Mouse (Mus musculus) gastrocnemius, adult 2 months (tissue): Measurements from ENCODE around the gene Col15a1. TPM values are rescaled to one million over a fixed set of nuclear protein-coding genes. Genes with fewer than 3 reads are reported as not detected.
A peak's percentile ranks its signal among the peaks of the same experiment; 100 is the strongest.

ENCODE experiments used
- DNase-seq: peaks from one replicate; pipeline ENCODE4 v3.0.0; 2022
- H3K27ac ChIP-seq: fragments of 200-600 bp; 2 replicates; pipeline ENCODE4 v1.8.1; 2022; ENCODE audit warnings: mild to moderate bottlenecking
- H3K4me3 ChIP-seq: fragments of 200-600 bp; 2 replicates; pipeline ENCODE4 v1.8.1; 2022; ENCODE audit warnings: mild to moderate bottlenecking, moderate library complexity
- CTCF ChIP-seq: fragments of 200-600 bp; IDR thresholded peaks from 2 replicates; pipeline ENCODE4 v1.8.1; 2022; ENCODE audit warnings: antibody characterized with exemption, mild to moderate bottlenecking, moderate library complexity
- intact Hi-C: fragments of 180-260 bp; cut with DNase I; formaldehyde crosslinking; loops from one replicate; pipeline ENCODE4 v1.15.1; 2025
- total RNA-seq, 2 experiments: library from RNA; stranded (reverse); gene quantifications; 2 replicates each; pipeline ENCODE4 v1.2.3; 2021

The Col15a1 gene
- total RNA-seq, 2 experiments from 2014 or later: 19.5 to 37.8 TPM

DNA sequence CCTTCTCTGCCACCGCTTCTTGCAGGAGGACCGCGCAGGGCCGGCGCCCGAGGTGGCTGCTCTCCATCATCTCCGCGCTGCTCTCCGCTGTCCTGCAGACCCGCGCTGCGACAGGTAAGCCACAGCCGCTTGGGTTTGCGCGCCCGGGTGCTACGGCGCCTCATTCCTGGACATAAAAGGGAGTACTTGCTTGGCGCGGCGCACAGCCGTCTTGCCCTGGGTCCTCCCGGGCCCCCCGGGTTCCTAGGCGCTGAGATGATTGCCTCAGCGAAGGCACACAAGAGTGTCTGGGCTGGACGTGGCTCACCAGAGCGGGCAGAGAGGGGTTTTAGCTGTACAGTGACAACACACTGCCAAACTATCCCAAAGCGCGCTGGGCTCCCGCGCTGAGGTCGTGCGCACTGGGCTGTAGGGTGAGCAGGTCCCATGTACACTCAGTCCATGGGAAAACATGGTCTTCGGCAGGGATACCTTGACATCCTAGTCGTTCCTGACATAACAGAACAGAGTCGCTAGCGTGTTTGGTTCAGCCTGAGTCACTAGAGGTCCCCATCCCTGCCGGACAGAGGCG, 545 bp downstream of the Col15a1 start:
- intact Hi-C loops: no loop called here
- peak; percentile 37 for DNase-seq
- Histone ChIP-seq H3K27ac (peak overlapping the region; percentile 84), H3K4me3 (peak overlapping the region; percentile 80)
- TF ChIP-seq CTCF: peak; percentile 24; the same call in 1 of the 2 replicates

DNA sequence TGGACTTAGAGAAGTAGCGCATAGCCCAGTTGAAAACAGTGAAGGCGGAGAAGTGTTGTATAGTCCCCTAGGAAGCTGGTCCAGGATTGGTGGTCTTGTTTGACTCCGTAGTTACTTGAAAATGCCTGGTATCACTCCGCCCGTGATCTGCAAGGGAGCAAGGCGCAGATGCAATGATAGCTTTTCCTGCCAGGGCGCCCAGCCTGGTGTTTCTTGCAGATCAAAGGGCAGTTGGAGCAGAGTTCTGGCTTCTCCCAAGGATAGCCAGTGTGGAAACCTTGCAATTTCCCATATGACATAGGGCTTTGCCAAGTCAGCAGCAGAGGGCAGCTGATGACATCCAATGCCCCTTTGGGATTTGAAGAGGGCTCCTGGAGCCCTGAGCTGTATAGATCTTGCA, 1.5 kb downstream of the Col15a1 start:
- Histone ChIP-seq H3K27ac (peak overlapping the region; percentile 84), H3K4me3 (peak overlapping the region; percentile 80)
- intact Hi-C loops: no loop called here
- TF ChIP-seq CTCF: no peak
- no peak for DNase-seq

- H3K4me3 ChIP-seq: no peak overlapping the region
- no peak for DNase-seq
- intact Hi-C loops: no loop called here
- no peak for TF ChIP-seq CTCF
- no peak overlapping the region; the same call in 1 of the 2 replicates for H3K27ac ChIP-seq
Measured at GRCm38 (mm10) chr4:47218828-47219227, 10.9 kb downstream of the Col15a1 start.

DNA sequence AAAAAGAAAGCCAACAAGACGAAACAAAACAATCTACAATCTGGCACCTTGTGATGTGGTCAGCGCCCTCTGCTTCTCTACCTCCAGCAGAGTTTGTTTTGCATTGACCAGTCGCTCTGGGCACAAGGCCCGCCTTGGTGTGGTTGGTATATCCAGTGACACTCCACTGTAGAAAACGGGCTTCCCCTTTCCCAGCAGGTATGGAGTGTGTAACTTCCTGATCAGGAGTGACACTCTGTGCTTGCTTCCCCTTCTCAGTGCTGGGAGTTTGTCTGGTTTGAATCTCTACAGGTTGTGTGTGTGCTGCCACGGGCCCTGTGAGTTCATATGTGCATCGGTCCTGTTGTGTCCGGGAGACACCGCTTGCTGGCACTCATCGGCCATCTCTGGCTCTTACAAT, 11.4 kb downstream of the Col15a1 start:
- no peak for TF ChIP-seq CTCF
- DNase-seq: no peak
- intact Hi-C loops: no loop called here
- H3K4me3 ChIP-seq: no peak overlapping the region
- H3K27ac ChIP-seq: peak overlapping the region; percentile 2

DNA sequence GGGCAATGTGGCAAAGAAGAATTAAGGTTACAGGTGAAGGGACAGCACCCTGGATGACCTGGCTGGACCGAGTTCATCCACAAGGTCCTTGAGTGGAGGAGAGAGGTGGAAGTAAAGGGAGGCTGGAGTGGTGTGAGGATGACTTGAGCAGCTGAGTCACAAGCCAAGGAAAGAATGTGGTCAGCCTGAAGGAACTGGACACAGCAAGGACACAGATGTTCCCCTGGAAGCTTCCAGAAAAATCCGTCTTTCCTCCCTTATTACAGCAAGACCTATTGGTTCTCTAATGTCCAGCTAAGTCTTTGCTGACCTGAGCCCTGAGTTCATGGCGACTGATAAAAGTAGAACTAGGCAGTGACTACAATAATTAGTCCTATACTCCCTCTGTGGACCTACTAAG, 12.6 kb downstream of the Col15a1 start:
- peak overlapping the region; percentile 71 for H3K27ac ChIP-seq
- H3K4me3 ChIP-seq: no peak overlapping the region
- intact Hi-C loops: no loop called here
- TF ChIP-seq CTCF: no peak
- DNase-seq: no peak

DNA sequence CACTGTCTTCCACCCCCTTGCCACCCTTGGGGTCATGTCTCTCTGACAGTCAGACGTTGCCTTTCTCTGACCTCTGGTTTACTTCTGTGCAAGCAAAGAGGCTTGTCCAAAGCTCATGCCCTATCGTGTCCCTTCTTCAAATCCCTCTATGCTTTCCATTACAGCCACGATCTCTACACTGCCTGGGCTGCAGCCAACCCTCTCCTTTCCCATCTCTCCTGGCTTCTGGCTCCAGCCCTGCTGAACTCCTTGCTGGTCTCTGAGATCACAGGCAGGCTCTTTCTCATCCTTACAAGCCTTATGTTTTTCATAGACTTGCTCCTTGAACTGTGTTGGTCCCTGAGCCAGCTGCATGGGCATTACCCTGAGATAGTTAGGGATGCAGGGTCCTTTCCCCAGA, 14.2 kb downstream of the Col15a1 start:
- peak overlapping the region; percentile 61 for H3K27ac ChIP-seq

DNA sequence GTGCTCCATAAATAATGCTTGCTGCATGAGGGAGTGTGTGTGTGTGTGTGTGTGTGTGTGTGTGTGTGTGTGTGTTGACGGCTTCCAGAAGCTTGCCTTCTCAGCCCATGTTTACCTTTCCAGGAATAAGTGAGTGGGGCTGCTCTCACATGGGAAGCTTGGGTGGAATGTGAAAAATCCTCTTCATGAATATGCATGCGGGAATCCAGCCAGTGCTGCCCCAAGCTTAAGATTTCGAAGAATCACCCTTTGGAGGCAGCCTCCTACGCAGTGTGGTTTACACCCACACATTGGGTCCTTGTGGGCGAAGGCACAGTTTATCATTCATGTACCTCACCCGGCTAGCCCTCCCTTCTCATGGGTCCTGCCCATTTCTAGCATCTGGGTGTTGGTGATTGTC, 18.0 kb downstream of the Col15a1 start:
- intact Hi-C loops: no loop called here
- peak overlapping the region; percentile 51; the same call in 1 of the 2 replicates for H3K27ac ChIP-seq
- no peak for TF ChIP-seq CTCF
- no peak for DNase-seq
- H3K4me3 ChIP-seq: no peak overlapping the region

More for the DNA sequence above, 14.2 kb downstream of the Col15a1 start:
- DNase-seq: no peak
- H3K4me3 ChIP-seq: no peak overlapping the region
- no peak for TF ChIP-seq CTCF
- intact Hi-C loops: no loop called here

- TF ChIP-seq CTCF: no peak
- H3K4me3 ChIP-seq: no peak overlapping the region
- no peak for DNase-seq
- intact Hi-C loops: no loop called here
- peak overlapping the region; percentile 51 for H3K27ac ChIP-seq
Measured at GRCm38 (mm10) chr4:47227101-47227500, 19.1 kb downstream of the Col15a1 start.

DNA sequence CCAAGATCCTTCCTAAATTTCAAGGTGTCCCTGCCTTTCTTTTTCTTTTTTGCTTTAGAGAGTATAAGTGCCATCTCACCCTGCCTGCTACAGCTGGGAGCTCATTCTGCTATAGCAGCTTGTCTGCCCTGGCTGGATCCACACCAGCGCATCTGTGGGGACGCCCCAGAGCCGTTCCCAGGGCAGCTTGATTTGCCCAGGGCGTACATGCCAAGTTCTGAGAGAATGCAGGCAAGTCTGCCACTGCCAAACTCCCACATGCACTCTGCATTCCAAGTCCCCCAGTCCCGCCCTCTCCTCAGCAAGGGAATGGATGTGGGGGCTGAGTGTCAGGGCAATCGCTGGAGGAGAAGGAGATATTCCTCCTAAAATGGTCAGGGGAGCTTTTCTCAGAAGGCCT, 19.8 kb downstream of the Col15a1 start:
- H3K27ac ChIP-seq: peak overlapping the region; percentile 51
- no peak overlapping the region for H3K4me3 ChIP-seq
- DNase-seq: peak; percentile 61
- TF ChIP-seq CTCF: no peak
- intact Hi-C loops: no loop called here

- intact Hi-C loops: no loop called here
- no peak for TF ChIP-seq CTCF
- H3K27ac ChIP-seq: peak overlapping the region; percentile 51
- H3K4me3 ChIP-seq: no peak overlapping the region
- no peak for DNase-seq
Measured at GRCm38 (mm10) chr4:47228945-47229344, 21.0 kb downstream of the Col15a1 start.

- intact Hi-C loops: no loop called here
- no peak for DNase-seq
- no peak overlapping the region for H3K4me3 ChIP-seq
- no peak for TF ChIP-seq CTCF
- peak overlapping the region; percentile 25 for H3K27ac ChIP-seq
Measured at GRCm38 (mm10) chr4:47230498-47230897, 22.5 kb downstream of the Col15a1 start.

- H3K27ac ChIP-seq: peak overlapping the region; percentile 25
- TF ChIP-seq CTCF: no peak
- DNase-seq: no peak
- no peak overlapping the region for H3K4me3 ChIP-seq
- intact Hi-C loops: no loop called here
Measured at GRCm38 (mm10) chr4:47231322-47231721, 23.4 kb downstream of the Col15a1 start.

DNA sequence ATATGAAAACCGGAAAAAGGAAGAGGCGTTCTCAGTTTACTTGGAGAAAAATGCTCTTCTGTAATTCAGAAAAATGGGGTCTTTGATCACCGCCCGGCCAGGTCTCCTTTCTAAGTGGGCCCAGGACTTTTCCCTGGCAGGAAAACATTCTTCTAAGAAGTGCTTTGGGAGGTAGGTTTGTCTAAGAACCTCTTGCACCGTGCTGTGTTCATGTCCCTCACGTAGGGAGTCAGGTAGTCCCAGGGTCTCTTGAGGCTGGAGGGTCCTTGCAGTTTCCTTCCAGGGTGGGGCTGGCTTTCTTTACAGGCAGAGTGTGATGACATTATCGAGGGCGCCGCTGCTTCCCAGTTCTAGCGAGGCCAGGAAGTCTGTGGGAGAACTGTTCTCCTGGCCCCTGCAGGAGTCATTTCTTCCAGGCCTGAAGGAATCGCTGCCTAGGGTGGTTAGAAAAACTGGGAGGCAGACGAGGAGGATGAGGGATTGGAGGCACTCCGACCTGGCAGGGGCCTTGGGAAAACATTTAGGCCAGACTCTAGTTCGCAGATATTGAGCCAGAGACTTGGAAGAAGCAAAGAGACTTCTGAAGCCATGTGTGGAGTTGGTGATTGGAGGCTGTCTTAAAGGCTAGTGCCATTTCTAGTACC, 25.4 kb downstream of the Col15a1 start:
- peak; percentile 80 for DNase-seq

DNA sequence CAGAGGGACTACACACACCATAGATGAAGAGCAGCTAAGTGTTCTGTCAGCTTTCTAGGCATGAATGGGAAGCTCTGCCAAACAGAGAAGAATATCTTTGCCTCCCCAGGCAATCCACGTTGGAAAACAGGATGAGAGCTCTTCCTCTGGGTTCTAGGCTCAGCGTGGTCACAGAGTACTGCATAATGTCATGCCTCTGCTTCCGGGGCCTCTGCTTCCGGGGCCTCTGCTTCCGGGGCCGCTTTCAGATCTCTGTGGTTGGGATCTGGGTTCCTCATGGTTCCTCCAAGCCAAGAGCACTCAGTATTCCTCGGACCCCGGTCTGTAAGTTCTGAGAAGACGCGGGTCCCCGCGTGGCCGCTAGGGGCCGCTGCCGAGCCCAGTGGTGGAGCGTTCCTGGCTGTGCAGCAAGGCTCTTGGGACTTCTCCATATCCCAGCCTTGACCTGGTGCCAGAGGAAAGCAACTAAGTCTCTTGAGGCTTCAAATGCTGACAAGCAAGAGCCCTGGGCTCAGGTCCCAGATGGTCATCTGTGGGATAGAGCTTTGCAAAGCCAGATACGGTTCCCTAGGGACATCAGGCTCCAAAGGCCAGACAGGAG, 26.8 kb downstream of the Col15a1 start:
- DNase-seq: peak; percentile 90
- peak; percentile 96 for TF ChIP-seq CTCF
- Histone ChIP-seq H3K4me3 (peak overlapping the region; percentile 3; the same call in 1 of the 2 replicates), H3K27ac (peak overlapping the region; percentile 75)
- intact Hi-C loops: loop anchor here (5.0 kb wide), 1 partner anchor 102 kb away; no protein-coding TSS in a partner anchor

More for the DNA sequence above, 25.4 kb downstream of the Col15a1 start:
- intact Hi-C loops: no loop called here
- H3K27ac ChIP-seq: peak overlapping the region; percentile 75
- no peak for TF ChIP-seq CTCF
- no peak overlapping the region for H3K4me3 ChIP-seq
